In the genomic region with DNA sequence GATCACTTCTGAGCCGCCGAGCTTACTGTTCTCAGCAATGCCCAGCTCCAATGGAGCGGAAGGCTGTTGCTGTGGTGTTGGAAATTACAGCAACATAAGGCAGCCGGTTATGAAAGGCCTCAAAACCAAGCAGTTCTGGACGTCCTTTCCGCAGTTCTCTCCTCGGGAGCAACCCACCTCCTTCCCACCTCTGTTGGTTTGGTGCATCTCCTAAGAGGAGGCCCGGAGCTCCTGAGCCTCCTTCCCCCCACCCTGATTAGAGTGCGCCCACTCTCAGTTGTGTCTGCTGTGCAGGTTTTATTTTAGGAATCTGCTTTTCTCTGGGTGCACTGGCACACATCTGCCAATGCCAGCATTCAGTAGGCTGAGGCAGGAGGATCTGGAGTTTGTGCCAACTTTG, we compare ENCODE assay signal across 24 mouse cellular contexts.
DNase-seq lines count a peak whose midpoint lies in the region; TF ChIP-seq lines count a peak whose summit lies in the region.
"Had no signal": no experiment of that assay in that cellular context is flagged by ENCODE, and none has a peak within 500 bp of the region (broad histone marks: within the 10 kb centered on the region; RNA-seq: fewer than 3 reads in every experiment).

No protein-coding gene starts in this region.

- no peak for TF ChIP-seq POLR2A in lung, adult 2 months (IDR thresholded peaks at IDR 0.05; ENCODE audit: borderline replicate concordance, extremely low read depth, low read depth, low read length)

- DNase-seq in gastrocnemius, adult 2 months = no peak
- DNase-seq in gastrocnemius, postnatal 25 days = no peak
- DNase-seq in left cerebral cortex, adult 2 months (ENCODE audit: extremely low spot score in 1 of 2, low spot score in 2 of 2) = no peak
- DNase-seq in left cerebral cortex, adult 9 months (ENCODE audit: low spot score in 2 of 2) = no peak
- peak; percentile 52 for DNase-seq in right cerebral cortex, adult 18-20 months
- no peak for DNase-seq in right cerebral cortex, postnatal 14 days
- peak; percentile 53 for DNase-seq in brain, adult 2 months (ENCODE audit: low read depth, low spot score)
- DNase-seq in lung, adult 2 months = no peak
- DNase-seq: cerebellum, adult 18-20 months; cerebellum, adult 9-11 months; cerebellum, postnatal 36 days; embryo, embryonic 11 days; gastrocnemius, postnatal 36 days; heart, postnatal 10 days; heart, postnatal 36 days had no signal

- no peaks in the 10 kb centered on the region for H3K4me1 ChIP-seq in lung, adult 2 months (ENCODE audit: control insufficient read depth, insufficient read depth, low read length)
- H3K4me1 ChIP-seq: embryonic facial prominence, embryonic 13.5 days; hindbrain, embryonic 13.5 days had no signal

- peak overlapping the region; percentile 88 for H3K27ac ChIP-seq in gastrocnemius, adult 2 months
- peak overlapping the region; percentile 79 for H3K27ac ChIP-seq in left cerebral cortex, adult 2 months
- H3K27ac ChIP-seq: embryonic facial prominence, embryonic 10.5 days; embryonic facial prominence, embryonic 13.5 days; forebrain, embryonic 12.5 days; forebrain, embryonic 15.5 days; heart, embryonic 15.5 days; hindbrain, embryonic 13.5 days had no signal

- no peak for TF ChIP-seq CTCF in gastrocnemius, adult 2 months (IDR thresholded peaks at IDR 0.05)
- no peak for TF ChIP-seq CTCF in left cerebral cortex, adult 2 months (IDR thresholded peaks at IDR 0.05)
- no peak for TF ChIP-seq CTCF in lung, adult 2 months (IDR thresholded peaks at IDR 0.05; ENCODE audit: insufficient read depth, low read length)

- no peak overlapping the region for H3K4me3 ChIP-seq in gastrocnemius, adult 2 months
- H3K4me3 ChIP-seq in left cerebral cortex, adult 2 months = no peak overlapping the region
- H3K4me3 ChIP-seq in lung, adult 2 months (replicated peaks; ENCODE audit: extremely low read depth, low read depth, low read length) = no peak overlapping the region
- H3K4me3 ChIP-seq: embryonic facial prominence, embryonic 10.5 days; embryonic facial prominence, embryonic 13.5 days; erythroblast, embryonic 14.5 days; forebrain, embryonic 12.5 days; forebrain, embryonic 15.5 days; heart, embryonic 12.5 days; heart, embryonic 15.5 days; hindbrain, embryonic 10.5 days; hindbrain, embryonic 13.5 days had no signal

- whole genome bisulfite sequencing in lung, adult 2 months = 88% methylated on average over 9 of the region's 9 CpGs

- intact Hi-C loops in gastrocnemius, adult 2 months (cut with DNase I) = loop anchor here (5.0 to 10.0 kb wide), 4 partner anchors 74 to 626 kb away; no protein-coding TSS in a partner anchor
- intact Hi-C loops in left cerebral cortex, adult 2 months (cut with DNase I) = loop anchor here (1.0 to 10.0 kb wide), 4 partner anchors 154 to 729 kb away; partner anchors contain the start of gene Cmya5

Comparison
In these comparisons a context has a peak if more than half of its experiments do, and no peak if none do; other contexts are left out.
1. DNase-seq: peak in right cerebral cortex, adult 18-20 months (single experiment) and brain, adult 2 months (single experiment); none in gastrocnemius, adult 2 months (single experiment), gastrocnemius, postnatal 25 days (single experiment), left cerebral cortex, adult 2 months (0 of 2), left cerebral cortex, adult 9 months (0 of 2), right cerebral cortex, postnatal 14 days (single experiment) and lung, adult 2 months (single experiment).